In the genomic region with DNA sequence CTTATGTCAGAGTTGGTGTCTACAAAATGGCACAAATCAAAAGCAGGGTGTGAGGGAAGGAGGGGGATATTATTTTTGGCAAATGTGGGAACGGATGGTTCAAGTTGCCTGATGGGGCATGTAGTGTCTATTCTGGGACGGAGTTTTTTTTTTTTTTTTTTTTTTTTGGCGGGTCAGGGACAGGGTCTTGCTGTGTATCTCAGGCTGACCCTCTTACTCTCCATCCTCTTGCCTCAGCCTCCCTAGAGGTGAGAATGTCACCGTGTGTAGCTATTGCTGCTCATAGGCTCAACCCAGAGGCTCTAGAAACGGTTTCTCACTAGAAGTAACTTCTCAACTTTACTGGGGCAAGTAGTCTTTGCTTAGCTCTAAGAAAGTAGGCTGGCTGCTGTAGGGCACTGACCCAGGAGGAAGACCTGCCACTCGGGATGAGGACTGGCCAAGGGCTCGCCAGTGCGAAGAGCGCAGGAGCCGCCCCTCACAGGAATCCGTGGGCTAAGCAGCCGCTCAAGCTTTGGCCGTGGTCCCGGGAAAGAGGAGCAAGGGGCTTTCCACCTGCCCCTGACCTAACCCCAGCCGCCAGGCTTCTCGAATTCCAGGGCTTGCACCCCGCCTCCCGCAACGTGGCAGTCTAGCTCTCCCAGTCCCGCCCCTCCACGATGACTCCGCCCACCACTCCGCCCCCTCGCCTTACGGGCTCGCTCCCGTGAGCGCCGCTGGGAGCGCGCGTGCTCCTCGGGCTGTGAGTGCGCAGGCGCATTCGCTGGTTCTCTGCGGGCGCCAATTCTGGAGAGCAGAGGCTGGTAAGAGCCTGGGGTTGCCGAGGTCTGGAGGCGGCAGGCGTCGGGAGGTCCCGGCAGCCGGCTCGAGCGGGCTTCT, we compare ENCODE assay signal across 8 mouse cellular contexts. TPM values are rescaled to one million over a fixed set of nuclear protein-coding genes. Genes with fewer than 3 reads are reported as not detected.
DNase-seq lines count a peak whose midpoint lies in the region; ATAC-seq and TF ChIP-seq lines count a peak whose summit lies in the region.

A gene (plus strand): TSS at position 761 of the 879 bp plus-strand sequence.

- no peak for TF ChIP-seq CTCF in kidney, adult 2 months (conservative IDR thresholded peaks at IDR 0.05; ENCODE audit: insufficient read depth, insufficient read length, low read depth, low read length)
- TF ChIP-seq CTCF in spleen, adult 2 months (IDR thresholded peaks at IDR 0.05; ENCODE audit: extremely low read depth, insufficient read depth, insufficient read length, insufficient replicate concordance), result no peak

- no peaks in the 10 kb centered on the region for H3K9me3 ChIP-seq in embryonic facial prominence, embryonic 13.5 days
- no peaks in the 10 kb centered on the region for H3K9me3 ChIP-seq in limb, embryonic 12.5 days
- no peaks in the 10 kb centered on the region for H3K9me3 ChIP-seq in midbrain, embryonic 15.5 days

- H3K4me2 ChIP-seq in embryonic facial prominence, embryonic 13.5 days, result peak within 1 kb of the TSS; percentile 73
- H3K4me2 ChIP-seq in limb, embryonic 12.5 days, result peak within 1 kb of the TSS; percentile 73
- peak within 1 kb of the TSS; percentile 93 for H3K4me2 ChIP-seq in midbrain, embryonic 15.5 days

- H3K27ac ChIP-seq in embryonic facial prominence, embryonic 13.5 days, result peak within 1 kb of the TSS; percentile 81
- no peak within 1 kb of the TSS for H3K27ac ChIP-seq in kidney, adult 2 months (ENCODE audit: insufficient read depth, low read depth, low read length)
- peak within 1 kb of the TSS; percentile 73 for H3K27ac ChIP-seq in limb, embryonic 12.5 days
- H3K27ac ChIP-seq in midbrain, embryonic 15.5 days, result peak within 1 kb of the TSS; percentile 59
- H3K27ac ChIP-seq in spleen, adult 2 months (ENCODE audit: insufficient read depth, low read length), result no peak within 1 kb of the TSS; the same call in 1 of the 2 replicates

- peak; percentile 91 for ATAC-seq in embryonic facial prominence, embryonic 13.5 days (ENCODE audit: insufficient number of reproducible peaks, insufficient read depth, low FRiP score, low TSS enrichment, low read depth)
- peak; percentile 92 for ATAC-seq in limb, embryonic 12.5 days (ENCODE audit: insufficient number of reproducible peaks, insufficient read depth, low FRiP score, low TSS enrichment, low read depth)
- ATAC-seq in midbrain, embryonic 15.5 days (replicated peaks), result peak; percentile 96

- peak; percentile 96 for DNase-seq in 3134 (ENCODE audit: extremely low read depth, insufficient read length, low spot score)
- DNase-seq in adrenal gland, postnatal 36 days, result peak; percentile 97 to 98
- peak; percentile 97 to 99 for DNase-seq in heart, adult 18-20 months
- peak; percentile 97 for DNase-seq in kidney, adult 2 months
- peak; percentile 74 to 90 for DNase-seq in spleen, adult 2 months (ENCODE audit: low read depth in 1 of 2, low spot score in 2 of 2)

- peaks cover 6% of the 10 kb centered on the region; the same call in 1 of the 2 replicates for H3K4me1 ChIP-seq in embryonic facial prominence, embryonic 13.5 days
- no peaks in the 10 kb centered on the region for H3K4me1 ChIP-seq in kidney, adult 2 months (ENCODE audit: control insufficient read depth, insufficient read depth, low read length)
- H3K4me1 ChIP-seq in limb, embryonic 12.5 days (replicated peaks), result peaks cover 3% of the 10 kb centered on the region; the same call in 1 of the 2 replicates
- peaks cover 6% of the 10 kb centered on the region for H3K4me1 ChIP-seq in midbrain, embryonic 15.5 days
- H3K4me1 ChIP-seq in spleen, adult 2 months (ENCODE audit: control insufficient read depth, insufficient read depth, insufficient read length), result peaks cover 5% of the 10 kb centered on the region

- peaks cover 7% of the 10 kb centered on the region for H3K36me3 ChIP-seq in embryonic facial prominence, embryonic 13.5 days
- H3K36me3 ChIP-seq in kidney, adult 2 months (ENCODE audit: control insufficient read depth, insufficient read depth, low read length), result no peaks in the 10 kb centered on the region
- H3K36me3 ChIP-seq in limb, embryonic 12.5 days, result peaks cover 10% of the 10 kb centered on the region
- H3K36me3 ChIP-seq in midbrain, embryonic 15.5 days (replicated peaks), result 0 out of 2 replicates have a peak, but pooled peaks cover 4% of the 10 kb centered on the region
- no peaks in the 10 kb centered on the region; the same call in 1 of the 2 replicates for H3K36me3 ChIP-seq in spleen, adult 2 months (ENCODE audit: control insufficient read depth, insufficient read depth, low read length)

- no peaks in the 10 kb centered on the region for H3K27me3 ChIP-seq in embryonic facial prominence, embryonic 13.5 days
- no peaks in the 10 kb centered on the region for H3K27me3 ChIP-seq in kidney, adult 2 months (replicated peaks; ENCODE audit: control insufficient read depth, insufficient read depth, low read length)
- H3K27me3 ChIP-seq in limb, embryonic 12.5 days, result no peaks in the 10 kb centered on the region
- H3K27me3 ChIP-seq in midbrain, embryonic 15.5 days (replicated peaks), result no peaks in the 10 kb centered on the region
- H3K27me3 ChIP-seq in spleen, adult 2 months (ENCODE audit: control insufficient read depth, insufficient read depth, low read length), result no peaks in the 10 kb centered on the region

- WGBS in embryonic facial prominence, embryonic 13.5 days, result 3% methylated on average over 46 of the region's 46 CpGs
- 3% methylated on average over 46 of the region's 46 CpGs for WGBS in kidney, adult 2 months
- WGBS in limb, embryonic 12.5 days, result 4% methylated on average over 46 of the region's 46 CpGs
- 3% methylated on average over 46 of the region's 46 CpGs for WGBS in midbrain, embryonic 15.5 days
- WGBS in spleen, adult 2 months, result 3% methylated on average over 46 of the region's 46 CpGs

- peak within 1 kb of the TSS; percentile 73 for H3K4me3 ChIP-seq in embryonic facial prominence, embryonic 13.5 days
- H3K4me3 ChIP-seq in kidney, adult 2 months (ENCODE audit: insufficient read depth, low read depth, low read length), result peak within 1 kb of the TSS; percentile 74
- H3K4me3 ChIP-seq in limb, embryonic 12.5 days (replicated peaks), result peak within 1 kb of the TSS; percentile 67
- H3K4me3 ChIP-seq in midbrain, embryonic 15.5 days, result peak within 1 kb of the TSS; percentile 68
- H3K4me3 ChIP-seq in spleen, adult 2 months (ENCODE audit: extremely low read depth, insufficient read depth, insufficient read length), result peak within 1 kb of the TSS; percentile 64

- H3K9ac ChIP-seq in embryonic facial prominence, embryonic 13.5 days, result peak within 1 kb of the TSS; percentile 90
- peak within 1 kb of the TSS; percentile 88 for H3K9ac ChIP-seq in limb, embryonic 12.5 days (replicated peaks)
- peak within 1 kb of the TSS; percentile 83 for H3K9ac ChIP-seq in midbrain, embryonic 15.5 days

- no peak for TF ChIP-seq POLR2A in kidney, adult 2 months (IDR thresholded peaks at IDR 0.05; ENCODE audit: low read depth, low read length)
- TF ChIP-seq POLR2A in spleen, adult 2 months (IDR thresholded peaks at IDR 0.05; ENCODE audit: low read depth, low read length), result no peak

RNA-seq across cellular contexts. Expression of the gene that starts here (rescaled TPM):
- 1 to 10 TPM; 6.1 to 7.6 TPM for total RNA-seq in adrenal gland, postnatal 36 days (2021)
- 20.0 and 21.9 TPM in 2 replicates for polyA plus RNA-seq in embryonic facial prominence, embryonic 13.5 days (2015; fragmentation: Nextera tagmentation; extraction: Ambion mirVana)
- total RNA-seq in heart, adult 18-20 months (2021), result 1 to 10 TPM; 5.0 TPM
- polyA plus RNA-seq in kidney, adult 2 months (2012; rRNA removed), result 4.2 and 5.0 TPM in 2 replicates
- 21.5 and 24.2 TPM in 2 replicates for polyA plus RNA-seq in limb, embryonic 12.5 days (2016; fragmentation: Nextera tagmentation; extraction: Ambion mirVana)
- 10.3 and 12.5 TPM in 2 replicates for polyA plus RNA-seq in midbrain, embryonic 15.5 days (2015; fragmentation: Nextera tagmentation; extraction: Ambion mirVana)
- polyA plus RNA-seq in spleen, adult 2 months (2012; rRNA removed), result 1.2 and 1.3 TPM in 2 replicates

Comparison
In these comparisons a context has a peak if more than half of its experiments do, and no peak if none do; other contexts are left out.
1. H3K27ac ChIP-seq: peak in embryonic facial prominence, embryonic 13.5 days (single experiment), limb, embryonic 12.5 days (single experiment) and midbrain, embryonic 15.5 days (single experiment); none in kidney, adult 2 months (single experiment) and spleen, adult 2 months (single experiment).
2. Peak in every context shown above with its lines, with median percentiles within 50 percentile points of each other: DNase-seq, ATAC-seq, H3K4me2 ChIP-seq, H3K4me3 ChIP-seq and H3K9ac ChIP-seq.